13 mouse cellular contexts compared by ENCODE assay signal in genomic region chr16:93028640-93029039, GRCm38 (mm10).
DNase-seq lines count a peak whose midpoint lies in the region; ATAC-seq and TF ChIP-seq lines count a peak whose summit lies in the region.
"Had no signal": no experiment of that assay in that cellular context is flagged by ENCODE, and none has a peak within 500 bp of the region (broad histone marks: within the 10 kb centered on the region; RNA-seq: fewer than 3 reads in every experiment).

No protein-coding gene starts in this region.

- intact Hi-C loops in gastrocnemius, adult 2 months (cut with DNase I) = loop anchor here (10.0 kb wide), 1 partner anchor 204 kb away; the partner anchor contains the start of gene Runx1

- peak; percentile 29 for DNase-seq in gastrocnemius, adult 2 months
- no peak for DNase-seq in gastrocnemius, postnatal 4 days (ENCODE audit: low spot score in 2 of 2)
- DNase-seq in lung, adult 18-20 months = peak; percentile 44 to 45
- DNase-seq in lung, adult 2 months = no peak
- peak in 2 of 3 experiments; percentile 7 to 44 for DNase-seq in liver, embryonic 14.5 days (ENCODE audit: low read depth in 3 of 3, low spot score in 3 of 3)
- peak; percentile 44 for DNase-seq in skeletal muscle tissue, adult 2 months (ENCODE audit: low read depth, low spot score)
- DNase-seq in thymus, postnatal 36 days = no peak
- no peak for DNase-seq in adipocyte (ENCODE audit: low spot score)
- DNase-seq: adrenal gland, postnatal 14 days; cerebellum, adult 8-10 months; kidney, adult 8-10 months had no signal

- no peaks in the 10 kb centered on the region for H3K9me3 ChIP-seq in liver, embryonic 14.5 days (ENCODE audit: control insufficient read depth, low read length)
- H3K9me3 ChIP-seq: embryonic facial prominence, embryonic 12.5 days; forebrain, embryonic 13.5 days had no signal

- no peaks in the 10 kb centered on the region for H3K36me3 ChIP-seq in liver, embryonic 14.5 days (replicated peaks; ENCODE audit: control insufficient read depth, insufficient read depth, low read depth)
- H3K36me3 ChIP-seq: embryonic facial prominence, embryonic 12.5 days had no signal

- no peak for TF ChIP-seq POLR2A in lung, adult 2 months (IDR thresholded peaks at IDR 0.05; ENCODE audit: borderline replicate concordance, extremely low read depth, low read depth, low read length)

- no peak for TF ChIP-seq EP300 in liver, embryonic 14.5 days (IDR thresholded peaks at IDR 0.05; ENCODE audit: low read depth)

- H3K4me1 ChIP-seq in lung, adult 2 months (ENCODE audit: control insufficient read depth, insufficient read depth, low read length) = no peaks in the 10 kb centered on the region
- no peaks in the 10 kb centered on the region for H3K4me1 ChIP-seq in liver, embryonic 14.5 days (replicated peaks; ENCODE audit: control insufficient read depth in 2 of 2, insufficient read depth in 2 of 2, low read length in 1 of 2)
- H3K4me1 ChIP-seq: forebrain, embryonic 13.5 days had no signal

- WGBS in lung, adult 2 months = 70% methylated on average over 7 of the region's 7 CpGs
- 16% methylated on average over 7 of the region's 7 CpGs for WGBS in liver, embryonic 14.5 days (ENCODE audit: insufficient replicate concordance)

- no peak overlapping the region for H3K4me2 ChIP-seq in liver, embryonic 14.5 days (ENCODE audit: low read depth)
- H3K4me2 ChIP-seq: embryonic facial prominence, embryonic 12.5 days; forebrain, embryonic 13.5 days had no signal

- no peak for ATAC-seq in liver, embryonic 14.5 days (ENCODE audit: insufficient read depth)
- ATAC-seq: forebrain, embryonic 13.5 days had no signal

- peak overlapping the region; percentile 12; the same call in 1 of the 2 replicates for H3K27ac ChIP-seq in gastrocnemius, adult 2 months
- H3K27ac ChIP-seq in liver, embryonic 14.5 days = no peak overlapping the region
- H3K27ac ChIP-seq: embryonic facial prominence, embryonic 12.5 days; forebrain, embryonic 13.5 days had no signal

- H3K27me3 ChIP-seq in liver, embryonic 14.5 days (ENCODE audit: control insufficient read depth, insufficient read depth, low read length) = no peaks in the 10 kb centered on the region
- H3K27me3 ChIP-seq: embryonic facial prominence, embryonic 12.5 days; forebrain, embryonic 13.5 days had no signal

- TF ChIP-seq CTCF in gastrocnemius, adult 2 months (IDR thresholded peaks at IDR 0.05) = no peak
- TF ChIP-seq CTCF in lung, adult 2 months (IDR thresholded peaks at IDR 0.05; ENCODE audit: insufficient read depth, low read length) = no peak
- TF ChIP-seq CTCF in liver, embryonic 14.5 days (IDR thresholded peaks at IDR 0.05; ENCODE audit: low read depth) = no peak

- H3K9ac ChIP-seq in liver, embryonic 14.5 days (replicated peaks) = no peak overlapping the region
- H3K9ac ChIP-seq: embryonic facial prominence, embryonic 12.5 days; forebrain, embryonic 13.5 days had no signal

- no peak overlapping the region for H3K4me3 ChIP-seq in gastrocnemius, adult 2 months
- no peak overlapping the region for H3K4me3 ChIP-seq in lung, adult 2 months (replicated peaks; ENCODE audit: extremely low read depth, low read depth, low read length)
- no peak overlapping the region for H3K4me3 ChIP-seq in liver, embryonic 14.5 days (ENCODE audit: insufficient read depth in 1 of 2, low read depth in 2 of 2, low read length in 2 of 2)
- H3K4me3 ChIP-seq: embryonic facial prominence, embryonic 12.5 days; forebrain, embryonic 13.5 days had no signal

Comparison
In these comparisons a context has a peak if more than half of its experiments do, and no peak if none do; other contexts are left out.
1. DNase-seq: peak in gastrocnemius, adult 2 months (single experiment), lung, adult 18-20 months (2 of 2), liver, embryonic 14.5 days (2 of 3) and skeletal muscle tissue, adult 2 months (single experiment); none in gastrocnemius, postnatal 4 days (0 of 2), lung, adult 2 months (single experiment), thymus, postnatal 36 days (0 of 2) and adipocyte (single experiment).